Mouse (Mus musculus): ENCODE results near the gene Rhbdd3. TPM values are rescaled to one million over a fixed set of nuclear protein-coding genes. Genes with fewer than 3 reads are reported as not detected.

The Rhbdd3 gene
- 10 to 100 TPM; 18.0 to 25.3 TPM for polyA plus RNA-seq (2012; fragmentation: generic; extraction: Trizol)

GRCm38 (mm10) chr11:5098736-5099542, at the start of gene Rhbdd3, which contains the start of gene Ewsr1:
TSS of gene Rhbdd3 (plus strand) at chr11:5098926.
TSS of gene Ewsr1 (minus strand) at chr11:5099266.

GRCm38 (mm10) chr11:5057856-5058641, 40.7 kb upstream of the Rhbdd3 start, which contains the start of gene Rasl10a:
TSS of gene Rasl10a (plus strand) at chr11:5058128.

GRCm38 (mm10) chr11:5065056-5065821, 33.5 kb upstream of the Rhbdd3 start, which contains the start of gene Gas2l1:
TSS of gene Gas2l1 (minus strand) at chr11:5065327.

GRCm38 (mm10) chr11:5151680-5152337, 53.1 kb downstream of the Rhbdd3 start, which contains the start of gene Emid1:
TSS of gene Emid1 (minus strand) at chr11:5152257.

Other genes with a start within 250 kb of the Rhbdd3 start
- gene Nf2, start 249.4 kb upstream of the Rhbdd3 start, polyA plus RNA-seq (2012; fragmentation: generic; extraction: Trizol) = 10 to 100 TPM in 1 of 2 experiments, 1 to 10 TPM in 1; 9.6 to 38.1 TPM
- gene Nipsnap1, start 225.0 kb upstream of the Rhbdd3 start, polyA plus RNA-seq (2012; fragmentation: generic; extraction: Trizol) = 10 to 100 TPM in 1 of 2 experiments, 1 to 10 TPM in 1; 6.7 to 11.4 TPM
- gene Thoc5, start 203.6 kb upstream of the Rhbdd3 start, polyA plus RNA-seq (2012; fragmentation: generic; extraction: Trizol) = 10 to 100 TPM; 35.7 to 37.1 TPM
- gene Nefh, start 150.9 kb upstream of the Rhbdd3 start, polyA plus RNA-seq (2012; fragmentation: generic; extraction: Trizol) = under 1 TPM in 1 of 2 experiments, not detected in 1; 0.04 TPM
- gene Ap1b1, start 112.1 kb upstream of the Rhbdd3 start, polyA plus RNA-seq (2012; fragmentation: generic; extraction: Trizol) = 10 to 100 TPM; 25.8 to 50.7 TPM
- gene Rasl10a, start 40.8 kb upstream of the Rhbdd3 start, polyA plus RNA-seq (2012; fragmentation: generic; extraction: Trizol) = under 1 TPM; 0.06 to 0.17 TPM
- gene Gas2l1, start 33.6 kb upstream of the Rhbdd3 start, polyA plus RNA-seq (2012; fragmentation: generic; extraction: Trizol) = 10 to 100 TPM; 66.5 to 86.7 TPM
- gene Ewsr1, start 340 bp downstream of the Rhbdd3 start, polyA plus RNA-seq (2012; fragmentation: generic; extraction: Trizol) = 100 to 1,000 TPM in 1 of 2 experiments, 10 to 100 TPM in 1; 45.9 to 155 TPM
- gene Emid1, start 53.3 kb downstream of the Rhbdd3 start, polyA plus RNA-seq (2012; fragmentation: generic; extraction: Trizol) = under 1 TPM in 1 of 2 experiments, not detected in 1; 0.09 TPM
- 10 to 100 TPM in 1 of 2 experiments, 1 to 10 TPM in 1; 2.5 to 18.7 TPM for gene Kremen1, start 162.6 kb downstream of the Rhbdd3 start, polyA plus RNA-seq (2012; fragmentation: generic; extraction: Trizol)

Measured in C3H10T1/2 (cell line).